Mouse (Mus musculus): Measurements from ENCODE around the gene Ccdc12. TPM values are rescaled to one million over a fixed set of nuclear protein-coding genes. Genes with fewer than 3 reads are reported as not detected.

Gene Ccdc12
- polyA plus RNA-seq, 1 experiment, result 125 TPM

DNA sequence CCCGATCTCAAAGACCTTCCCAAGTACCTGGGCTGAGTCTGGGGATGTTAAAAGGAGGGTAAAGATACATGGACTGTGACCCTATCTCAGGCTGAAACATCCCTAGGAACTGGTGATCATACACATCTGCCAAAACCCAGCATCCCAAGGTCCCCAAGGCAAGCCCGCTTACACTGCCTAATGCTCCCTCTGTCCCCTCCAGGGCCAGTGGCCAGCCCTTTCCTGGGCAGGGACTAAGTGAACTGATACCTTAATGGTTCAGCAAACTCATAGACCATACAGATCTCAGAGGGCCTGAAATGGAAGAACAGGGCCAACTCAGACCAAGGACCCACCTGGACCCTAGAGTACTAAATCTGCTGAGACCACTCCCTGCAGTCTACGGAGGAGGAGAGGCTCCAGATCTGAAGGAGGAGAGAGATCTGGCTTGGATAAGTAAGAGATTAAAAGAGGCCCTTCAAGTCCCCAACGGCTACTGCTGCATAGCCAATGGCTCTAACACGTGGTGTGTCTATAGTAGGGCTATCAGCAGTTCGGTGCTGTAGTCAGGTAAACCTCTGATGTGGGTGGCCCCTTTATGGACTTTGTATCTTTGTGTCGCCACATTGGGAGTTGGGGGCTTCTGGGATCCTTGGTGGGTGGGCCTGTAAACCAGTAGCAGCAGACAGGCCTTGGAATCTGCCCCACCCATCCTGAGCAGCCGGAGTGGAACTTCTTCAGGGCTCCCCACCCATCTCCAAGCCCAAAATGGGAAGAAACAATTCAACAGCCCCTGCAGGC lies 32.7 kb upstream of the Ccdc12 start:
- 52% methylated on average over 8 of the region's 8 CpGs for WGBS
- peaks cover 2% of the 10 kb centered on the region; the same call in 1 of the 2 replicates for H3K36me3 ChIP-seq (ENCODE audit: control insufficient read depth, insufficient read depth, low read length)
- no peak for TF ChIP-seq POLR2A (IDR thresholded peaks at IDR 0.05; ENCODE audit: low read depth, low read length)
- no peak for TF ChIP-seq CTCF (conservative IDR thresholded peaks at IDR 0.05; ENCODE audit: insufficient read depth, insufficient read length, low read depth, low read length)
- peak overlapping the region; percentile 56 for H3K4me3 ChIP-seq (ENCODE audit: insufficient read depth, low read depth, low read length)
- no peak for DNase-seq
- no peak overlapping the region; the same call in 1 of the 2 replicates for H3K27ac ChIP-seq (ENCODE audit: insufficient read depth, low read depth, low read length)
- H3K27me3 ChIP-seq (replicated peaks; ENCODE audit: control insufficient read depth, insufficient read depth, low read length), result no peaks in the 10 kb centered on the region
- H3K4me1 ChIP-seq (ENCODE audit: control insufficient read depth, insufficient read depth, low read length), result peaks cover 6% of the 10 kb centered on the region; the same call in 1 of the 2 replicates

DNA sequence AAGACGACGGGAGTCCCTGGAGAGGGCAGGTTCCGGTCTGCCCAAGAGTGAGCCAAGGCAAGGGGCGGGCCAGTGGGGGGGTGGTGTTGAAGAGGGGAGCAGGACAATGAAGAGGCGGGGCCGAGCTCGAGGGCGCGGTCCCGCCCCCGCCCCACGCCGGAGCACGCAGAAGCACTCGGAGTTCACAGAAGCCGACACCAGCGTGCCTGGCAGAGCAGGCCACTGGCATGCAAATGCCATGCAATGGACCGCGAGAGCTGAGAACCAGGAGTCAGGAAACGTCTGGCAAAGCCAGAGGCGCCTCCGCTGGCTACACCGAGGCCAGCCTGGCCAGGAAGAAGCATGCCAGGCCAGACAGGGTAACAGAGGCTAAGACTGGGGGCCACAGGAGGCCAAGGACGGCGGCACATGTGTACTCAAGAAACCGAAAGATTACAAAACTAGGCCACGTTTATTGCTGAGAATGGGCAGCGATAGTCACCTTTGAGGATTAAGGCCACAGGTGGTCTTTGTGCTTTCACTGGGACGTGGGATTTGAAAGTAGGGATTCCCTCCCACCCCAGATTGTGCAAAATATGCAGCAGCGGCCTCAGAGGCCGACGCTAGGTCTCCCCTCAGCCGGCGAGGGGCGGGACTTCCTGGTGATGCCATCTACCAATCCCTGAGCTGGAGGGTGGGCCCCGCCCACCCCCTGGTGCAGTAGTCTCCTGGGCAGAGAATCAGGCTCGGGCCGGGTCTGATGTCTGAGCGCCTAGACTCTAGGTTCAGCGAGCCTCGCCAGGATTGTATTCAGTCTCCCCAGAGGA lies 31.7 kb upstream of the Ccdc12 start, which contains the start of gene Nradd:
Gene Nradd, minus strand, starts transcription at position 92 of the 806 bp plus-strand sequence.
- no peak for TF ChIP-seq POLR2A (IDR thresholded peaks at IDR 0.05; ENCODE audit: low read depth, low read length)
- no peak for TF ChIP-seq CTCF (conservative IDR thresholded peaks at IDR 0.05; ENCODE audit: insufficient read depth, insufficient read length, low read depth, low read length)
- Histone ChIP-seq H3K36me3 (ENCODE audit: control insufficient read depth, insufficient read depth, low read length) (no peaks in the 10 kb centered on the region), H3K4me3 (ENCODE audit: insufficient read depth, low read depth, low read length) (peak within 1 kb of the TSS; percentile 56), H3K27me3 (replicated peaks; ENCODE audit: control insufficient read depth, insufficient read depth, low read length) (no peaks in the 10 kb centered on the region), H3K4me1 (ENCODE audit: control insufficient read depth, insufficient read depth, low read length) (peaks cover 6% of the 10 kb centered on the region; the same call in 1 of the 2 replicates), H3K27ac (ENCODE audit: insufficient read depth, low read depth, low read length) (peak within 1 kb of the TSS; percentile 68)
- 5% methylated on average over 41 of the region's 41 CpGs for WGBS
- peak; percentile 93 for DNase-seq

DNA sequence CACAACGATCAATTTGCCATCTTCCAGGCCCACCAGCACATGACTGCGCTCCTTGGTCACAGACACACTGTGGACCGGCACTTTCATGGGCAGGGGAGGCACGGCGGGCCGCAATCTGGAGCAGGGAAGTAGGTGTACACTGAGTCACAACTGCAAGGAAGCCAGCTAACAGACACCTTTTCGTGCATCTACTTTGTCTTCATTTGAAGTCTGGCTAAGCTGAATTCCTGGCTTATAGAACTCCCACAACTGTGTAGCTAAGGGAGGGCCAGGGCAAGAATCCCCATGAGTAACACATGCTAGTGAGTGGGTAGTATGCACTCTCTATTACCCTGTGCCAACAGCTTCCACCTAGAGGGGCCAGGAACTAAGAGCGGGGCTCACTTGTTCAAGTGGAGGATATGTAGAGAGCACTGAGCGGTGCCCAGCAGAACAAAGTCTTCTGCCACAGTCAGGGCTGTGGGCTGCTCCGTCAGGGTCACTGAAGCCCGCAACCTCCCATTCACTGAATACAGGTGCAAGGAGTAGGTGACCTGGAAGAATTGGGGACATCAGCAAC lies 30.9 kb upstream of the Ccdc12 start:
- Histone ChIP-seq H3K4me3 (ENCODE audit: insufficient read depth, low read depth, low read length) (peak overlapping the region; percentile 32; the same call in 1 of the 2 replicates), H3K4me1 (ENCODE audit: control insufficient read depth, insufficient read depth, low read length) (peaks cover 6% of the 10 kb centered on the region; the same call in 1 of the 2 replicates), H3K27me3 (replicated peaks; ENCODE audit: control insufficient read depth, insufficient read depth, low read length) (no peaks in the 10 kb centered on the region), H3K36me3 (ENCODE audit: control insufficient read depth, insufficient read depth, low read length) (no peaks in the 10 kb centered on the region), H3K27ac (ENCODE audit: insufficient read depth, low read depth, low read length) (no peak overlapping the region)
- DNase-seq, result no peak
- no peak for TF ChIP-seq CTCF (conservative IDR thresholded peaks at IDR 0.05; ENCODE audit: insufficient read depth, insufficient read length, low read depth, low read length)
- no peak for TF ChIP-seq POLR2A (IDR thresholded peaks at IDR 0.05; ENCODE audit: low read depth, low read length)
- WGBS, result 77% methylated on average over 11 of the region's 11 CpGs

DNA sequence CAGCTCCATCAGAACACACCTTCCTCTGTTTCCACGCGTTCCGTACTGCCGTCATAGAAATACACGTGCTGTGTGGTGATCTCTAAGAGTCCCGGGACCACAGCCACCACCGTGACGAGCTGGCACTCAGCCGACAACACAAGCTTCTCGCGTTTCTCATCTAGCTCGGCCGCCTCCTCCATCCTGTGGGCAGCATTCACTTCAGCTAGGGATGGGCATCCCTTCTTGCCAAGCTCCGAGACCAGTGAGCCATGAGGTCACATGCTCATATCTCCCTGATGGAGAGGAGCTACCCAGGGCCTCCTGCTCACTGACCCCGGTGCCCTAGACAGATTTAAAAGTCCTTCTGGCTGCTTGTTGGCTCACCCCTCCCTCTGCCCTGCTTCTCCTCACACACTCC lies 26.1 kb upstream of the Ccdc12 start:
- H3K27me3 ChIP-seq (replicated peaks; ENCODE audit: control insufficient read depth, insufficient read depth, low read length), result no peaks in the 10 kb centered on the region
- TF ChIP-seq CTCF (conservative IDR thresholded peaks at IDR 0.05; ENCODE audit: insufficient read depth, insufficient read length, low read depth, low read length) (no peak), POLR2A (IDR thresholded peaks at IDR 0.05; ENCODE audit: low read depth, low read length) (no peak)
- H3K4me1 ChIP-seq (ENCODE audit: control insufficient read depth, insufficient read depth, low read length), result peaks cover 1% of the 10 kb centered on the region; the same call in 1 of the 2 replicates
- no peak overlapping the region for H3K4me3 ChIP-seq (ENCODE audit: insufficient read depth, low read depth, low read length)
- H3K27ac ChIP-seq (ENCODE audit: insufficient read depth, low read depth, low read length), result no peak overlapping the region
- peak; percentile 72 for DNase-seq
- WGBS, result 56% methylated on average over 15 of the region's 15 CpGs
- H3K36me3 ChIP-seq (ENCODE audit: control insufficient read depth, insufficient read depth, low read length), result peaks cover 2% of the 10 kb centered on the region; the same call in 1 of the 2 replicates

DNA sequence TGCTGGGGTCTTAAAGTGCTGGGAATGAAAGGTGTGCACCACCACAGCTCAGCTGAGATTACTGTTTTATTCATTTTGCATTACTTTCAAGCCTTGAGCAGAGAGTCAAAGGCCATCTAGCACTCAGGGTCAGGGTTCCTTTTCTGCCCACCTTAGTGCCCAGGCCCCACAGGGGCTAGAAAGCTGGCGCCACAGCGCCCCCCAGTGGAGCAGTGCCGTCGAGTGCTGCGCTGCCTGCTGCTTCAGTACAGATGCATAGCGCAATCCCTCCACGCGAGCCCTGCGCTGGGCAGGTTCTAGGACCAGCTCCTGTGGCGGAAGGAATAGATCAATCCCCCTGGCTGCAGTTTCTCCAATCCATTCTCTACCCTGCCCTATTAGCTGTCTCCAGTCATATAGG lies 25.1 kb upstream of the Ccdc12 start:
- WGBS, result 54% methylated on average over 10 of the region's 10 CpGs
- Histone ChIP-seq H3K36me3 (ENCODE audit: control insufficient read depth, insufficient read depth, low read length) (peaks cover 2% of the 10 kb centered on the region; the same call in 1 of the 2 replicates), H3K4me1 (ENCODE audit: control insufficient read depth, insufficient read depth, low read length) (no peaks in the 10 kb centered on the region), H3K27ac (ENCODE audit: insufficient read depth, low read depth, low read length) (no peak overlapping the region), H3K4me3 (ENCODE audit: insufficient read depth, low read depth, low read length) (no peak overlapping the region), H3K27me3 (replicated peaks; ENCODE audit: control insufficient read depth, insufficient read depth, low read length) (no peaks in the 10 kb centered on the region)
- peak; percentile 50 for TF ChIP-seq CTCF (conservative IDR thresholded peaks at IDR 0.05; ENCODE audit: insufficient read depth, insufficient read length, low read depth, low read length)
- no peak for TF ChIP-seq POLR2A (IDR thresholded peaks at IDR 0.05; ENCODE audit: low read depth, low read length)
- no peak for DNase-seq

DNA sequence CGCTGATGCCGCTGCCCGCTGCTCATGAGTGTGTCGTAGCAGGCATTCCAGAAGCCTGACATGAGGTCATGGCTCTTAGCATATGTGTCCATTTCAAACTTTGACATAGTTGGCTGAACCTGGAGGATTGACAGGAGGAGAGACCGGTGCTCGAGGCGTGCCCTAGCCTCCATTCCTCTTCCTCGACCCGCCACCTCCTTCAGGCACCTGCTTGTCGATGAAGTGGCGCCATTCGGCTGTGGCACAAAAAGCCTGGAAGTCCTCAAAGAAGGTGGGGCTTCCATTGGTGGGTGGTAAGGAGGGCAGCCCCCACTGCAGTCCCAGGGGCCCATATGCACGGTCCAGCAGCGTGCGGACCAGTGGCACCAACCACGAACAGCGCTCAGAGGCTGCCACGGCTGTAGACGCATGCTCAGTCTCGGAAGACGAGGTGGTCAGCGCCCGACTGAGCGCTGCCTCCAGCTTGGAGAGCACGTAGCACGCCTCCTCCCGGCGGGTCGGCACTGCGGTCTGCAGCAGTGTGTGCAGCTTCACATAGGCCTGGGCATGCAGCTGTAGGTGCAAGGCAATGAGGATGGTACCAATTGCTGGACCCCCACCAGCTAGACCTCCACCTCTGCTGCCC lies 24.5 kb upstream of the Ccdc12 start:
- no peaks in the 10 kb centered on the region for H3K27me3 ChIP-seq (replicated peaks; ENCODE audit: control insufficient read depth, insufficient read depth, low read length)
- WGBS, result 71% methylated on average over 30 of the region's 30 CpGs
- H3K27ac ChIP-seq (ENCODE audit: insufficient read depth, low read depth, low read length), result no peak overlapping the region
- H3K4me3 ChIP-seq (ENCODE audit: insufficient read depth, low read depth, low read length), result no peak overlapping the region
- DNase-seq, result no peak
- peaks cover 2% of the 10 kb centered on the region; the same call in 1 of the 2 replicates for H3K36me3 ChIP-seq (ENCODE audit: control insufficient read depth, insufficient read depth, low read length)
- no peaks in the 10 kb centered on the region for H3K4me1 ChIP-seq (ENCODE audit: control insufficient read depth, insufficient read depth, low read length)
- TF ChIP-seq POLR2A (IDR thresholded peaks at IDR 0.05; ENCODE audit: low read depth, low read length) (no peak), CTCF (conservative IDR thresholded peaks at IDR 0.05; ENCODE audit: insufficient read depth, insufficient read length, low read depth, low read length) (no peak)
